Mouse (Mus musculus) activated CD4-positive, CD25-positive, alpha-beta regulatory T cell, adult 4 months (primary cell): ENCODE measurements around the gene Gstt2. TPM values are rescaled to one million over a fixed set of nuclear protein-coding genes. Genes with fewer than 3 reads are reported as not detected.

ENCODE experiments used
- ATAC-seq: one replicate; pipeline ENCODE4 v1.8.0; 2017
- polyA plus RNA-seq, 2 experiments: library from polyadenylated mRNA; unstranded; fragments of 100-300 nt; shearing (Covaris generic); gene quantifications; one replicate each; pipeline ENCODE4 v1.2.1; 2017

The Gstt2 gene
- polyA plus RNA-seq = 10 to 100 TPM; 58.5 to 64.1 TPM

- no peak for ATAC-seq
Measured at GRCm38 (mm10) chr10:75837248-75837759, at the start of gene Gstt2. Gstt2 (minus strand) TSS chr10:75837424.

DNA sequence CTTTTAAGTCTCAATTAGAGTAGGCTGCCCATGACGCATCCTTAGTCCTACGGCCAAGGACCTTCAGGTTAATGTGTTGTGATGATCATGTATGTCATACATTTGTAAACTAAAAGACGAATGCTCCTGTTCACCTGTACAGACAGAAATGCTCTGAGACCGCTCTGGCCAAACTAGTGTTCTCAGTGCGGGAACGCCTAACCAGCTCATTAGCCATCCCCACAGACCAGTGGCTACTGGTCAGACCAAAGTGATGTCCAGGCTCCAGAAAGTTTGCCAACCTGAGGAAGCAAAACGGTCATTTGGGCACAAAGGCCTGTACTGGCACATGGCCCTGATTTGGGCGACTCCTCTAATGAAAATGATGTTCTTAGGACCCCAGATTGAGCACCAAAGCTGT lies 47.5 kb upstream of the Gstt2 start:
- no peak for ATAC-seq

GRCm38 (mm10) chr10:75883232-75883552 lies 46.0 kb upstream of the Gstt2 start:
- ATAC-seq = no peak

GRCm38 (mm10) chr10:75882433-75883231 lies 45.4 kb upstream of the Gstt2 start:
- no peak for ATAC-seq

GRCm38 (mm10) chr10:75881578-75882432 lies 44.6 kb upstream of the Gstt2 start:
- no peak for ATAC-seq

DNA sequence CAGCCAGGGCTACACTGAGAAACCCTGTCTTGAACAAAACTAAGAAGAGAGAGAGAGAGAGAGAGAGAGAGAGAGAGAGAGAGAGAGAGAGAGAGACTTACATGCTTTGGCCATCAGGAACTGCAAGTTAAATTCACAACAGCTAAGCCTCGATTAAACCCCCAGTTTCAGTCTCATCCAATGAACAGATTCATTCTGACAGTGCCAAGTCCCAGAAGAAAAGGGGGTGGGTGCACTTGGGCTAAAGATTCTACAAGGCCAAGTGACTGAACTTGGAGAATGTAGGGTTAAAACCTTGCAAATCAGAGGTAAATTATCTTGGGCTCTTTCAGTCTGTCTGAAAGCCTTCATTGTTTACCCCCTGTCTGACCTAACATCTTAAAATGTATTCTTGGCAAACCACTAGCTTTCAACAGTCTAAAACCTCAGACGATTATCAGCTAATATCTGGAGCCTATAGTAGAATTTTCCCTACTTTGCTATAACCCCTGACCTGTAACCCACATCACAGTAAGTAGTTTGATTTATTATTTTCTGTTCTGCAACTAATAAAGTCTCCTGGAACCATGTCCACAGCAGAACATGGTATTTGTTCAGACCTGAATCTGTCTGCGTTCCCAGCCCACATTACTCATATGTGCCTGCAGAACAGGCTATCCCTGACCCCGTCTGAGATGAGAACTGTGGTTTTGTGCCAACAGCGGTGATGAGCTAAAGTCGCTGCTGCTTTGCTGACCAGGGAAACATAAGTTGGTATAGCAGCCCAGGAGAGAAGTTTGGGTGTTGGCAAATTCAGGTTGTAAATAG lies 43.8 kb upstream of the Gstt2 start:
- ATAC-seq = no peak

GRCm38 (mm10) chr10:75880351-75880750 lies 43.1 kb upstream of the Gstt2 start:
- ATAC-seq = no peak

- ATAC-seq = no peak
Measured at GRCm38 (mm10) chr10:75878836-75879235, 41.6 kb upstream of the Gstt2 start.

- no peak for ATAC-seq
Measured at GRCm38 (mm10) chr10:75873543-75874170, 36.4 kb upstream of the Gstt2 start.

GRCm38 (mm10) chr10:75872915-75873542 lies 35.8 kb upstream of the Gstt2 start:
- ATAC-seq = peak; percentile 49

GRCm38 (mm10) chr10:75872025-75872914 lies 35.0 kb upstream of the Gstt2 start:
- ATAC-seq = no peak

DNA sequence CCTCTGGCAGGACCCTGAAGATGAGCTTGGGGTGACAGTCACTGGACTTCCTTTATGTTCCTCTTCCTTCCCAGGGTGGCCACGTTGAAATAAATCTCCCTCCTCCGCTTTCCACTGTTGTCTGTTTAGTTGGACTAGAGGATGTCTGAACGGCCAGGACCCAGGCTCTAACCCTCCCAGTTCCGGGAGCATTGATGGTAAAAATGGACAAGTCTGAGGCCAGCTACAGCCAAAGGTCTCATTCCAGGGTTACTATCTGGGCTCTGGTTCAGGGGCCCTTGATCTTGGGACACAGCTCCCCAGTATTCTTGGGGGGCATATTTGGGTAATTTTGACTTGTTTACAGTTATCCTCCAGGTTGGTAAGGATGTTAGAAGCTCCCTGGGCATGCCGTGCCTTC lies 24.4 kb upstream of the Gstt2 start:
- ATAC-seq = no peak

DNA sequence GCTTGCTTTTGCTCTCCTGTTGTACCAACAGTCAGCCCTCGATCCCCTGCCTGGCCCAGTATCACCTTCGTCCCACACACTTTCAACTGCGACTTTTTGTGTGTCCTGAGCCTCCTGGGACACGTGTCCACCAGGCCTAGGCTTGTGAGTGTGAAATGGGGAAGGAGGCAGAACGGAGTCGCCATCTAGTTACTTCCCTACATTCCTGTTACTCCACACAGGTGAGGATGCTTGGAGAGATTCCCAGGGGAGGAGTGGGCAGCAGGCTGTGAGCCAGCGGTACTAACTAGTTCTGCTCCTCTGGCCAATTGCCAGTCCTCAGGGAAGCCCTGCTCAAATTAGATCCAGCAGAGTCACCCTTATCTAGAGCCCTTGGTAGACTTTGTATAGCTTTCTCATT lies 23.5 kb upstream of the Gstt2 start:
- ATAC-seq = no peak

DNA sequence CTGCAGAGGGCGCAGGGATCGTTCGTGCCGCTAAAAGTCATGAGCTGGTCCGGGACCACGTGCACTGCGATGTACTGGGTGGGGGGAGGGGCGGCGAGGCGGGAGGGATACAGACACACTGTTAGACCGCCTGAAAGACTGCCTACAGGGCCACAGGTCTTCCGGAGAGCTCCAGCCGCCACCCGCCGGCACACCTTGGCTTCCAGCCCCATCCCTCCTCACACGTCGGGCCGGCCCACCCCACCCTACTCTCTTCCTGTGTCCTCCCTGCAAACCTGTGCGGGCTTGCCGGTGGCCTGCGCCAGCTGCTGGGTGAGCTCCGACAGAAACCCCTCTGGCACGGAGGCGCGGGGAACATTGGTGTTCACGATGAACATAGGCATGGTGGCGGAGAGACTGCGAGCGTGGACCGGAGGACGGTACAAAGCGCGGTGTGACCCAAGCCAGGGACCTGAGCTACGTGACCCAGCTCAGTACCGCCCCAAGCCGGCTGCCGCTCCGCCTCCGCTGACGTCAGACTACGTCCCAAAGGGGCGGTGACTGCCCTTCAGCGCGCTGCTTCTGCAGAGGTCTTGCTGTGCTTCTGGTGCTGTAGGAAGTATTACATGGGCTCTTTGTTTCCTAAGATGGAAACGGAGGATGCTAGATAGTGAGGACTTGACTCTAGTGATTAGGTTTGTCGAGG lies 22.7 kb upstream of the Gstt2 start, which contains the start of gene Mif:
Gene Mif, minus strand, starts transcription at position 455 of the 685 bp plus-strand sequence.
- peak; percentile 99 for ATAC-seq

- ATAC-seq = no peak
Measured at GRCm38 (mm10) chr10:75859107-75859746, 22.0 kb upstream of the Gstt2 start.

DNA sequence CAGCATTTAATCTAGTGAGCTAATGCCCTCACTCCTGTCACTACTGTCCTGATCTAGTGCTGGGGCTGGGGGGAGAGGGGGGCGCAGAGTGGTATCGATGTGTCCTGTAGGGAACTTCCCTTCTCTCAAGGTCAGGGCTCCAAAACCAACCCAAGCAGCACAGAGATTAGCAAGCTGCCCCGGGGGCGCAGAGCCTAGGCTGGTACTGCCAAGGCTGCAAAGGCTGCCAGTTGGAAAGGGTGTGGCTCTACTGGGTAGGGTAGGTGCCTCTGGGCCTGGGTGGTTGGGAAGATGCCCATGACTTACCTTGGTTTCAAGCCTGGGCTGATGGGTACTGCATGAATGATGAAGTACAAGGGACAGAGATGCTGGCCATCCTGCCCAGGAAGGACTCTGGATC lies 20.4 kb upstream of the Gstt2 start:
- ATAC-seq = no peak

DNA sequence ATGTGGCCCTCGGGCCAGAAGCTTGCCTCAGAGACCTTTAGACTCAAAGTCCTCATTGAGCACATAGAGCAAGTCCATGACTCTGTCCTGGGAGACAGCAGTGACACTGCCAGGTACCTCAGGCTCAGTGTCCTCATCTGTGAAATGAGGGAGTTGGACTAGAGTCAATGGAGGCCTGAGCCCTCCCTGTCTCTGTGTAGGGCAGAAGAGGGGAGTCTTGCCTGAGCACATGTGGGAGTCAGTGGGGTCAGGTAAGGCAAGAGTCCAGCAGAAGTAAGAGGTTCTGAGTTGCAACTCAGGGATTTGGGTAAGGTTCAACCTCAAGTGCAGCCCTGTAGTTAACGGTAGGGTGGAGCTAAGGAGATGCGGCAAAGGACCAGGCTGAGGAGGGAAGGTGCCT lies 19.8 kb upstream of the Gstt2 start:
- ATAC-seq = no peak

GRCm38 (mm10) chr10:75856155-75856907 lies 19.1 kb upstream of the Gstt2 start:
- ATAC-seq = no peak
